Mouse (Mus musculus): ENCODE data around the gene Slc22a17. TPM values are rescaled to one million over a fixed set of nuclear protein-coding genes. Genes with fewer than 3 reads are reported as not detected.

Gene Slc22a17
- total and polyA plus RNA-seq, 2 experiments from 2014 or later = 22.7 to 46.8 TPM

DNA sequence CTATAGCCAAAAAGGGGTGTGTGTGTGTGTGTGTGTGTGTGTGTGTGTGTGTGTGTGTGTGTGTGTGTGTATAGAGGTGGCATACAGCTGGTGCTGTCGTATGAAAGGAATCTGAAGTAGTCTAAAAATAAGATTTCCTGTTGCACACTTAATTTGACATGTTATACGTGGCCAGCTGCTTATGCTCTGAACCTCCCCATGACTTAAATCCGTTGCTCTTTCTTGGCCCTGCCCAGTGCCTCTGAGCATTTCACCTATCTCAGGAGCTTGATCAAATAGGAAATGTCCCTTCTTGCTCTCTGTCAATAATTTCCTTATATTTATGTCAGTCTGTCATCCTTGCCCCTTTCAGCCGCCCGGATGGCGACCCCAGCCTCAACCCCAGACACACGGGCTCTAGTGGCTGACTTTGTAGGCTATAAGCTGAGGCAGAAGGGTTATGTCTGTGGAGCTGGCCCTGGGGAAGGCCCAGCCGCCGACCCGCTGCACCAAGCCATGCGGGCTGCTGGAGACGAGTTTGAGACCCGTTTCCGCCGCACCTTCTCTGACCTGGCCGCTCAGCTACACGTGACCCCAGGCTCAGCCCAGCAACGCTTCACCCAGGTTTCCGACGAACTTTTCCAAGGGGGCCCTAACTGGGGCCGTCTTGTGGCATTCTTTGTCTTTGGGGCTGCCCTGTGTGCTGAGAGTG is 28.8 kb downstream of the Slc22a17 start:
- TF ChIP-seq CTCF (IDR thresholded peaks at IDR 0.05; ENCODE audit: low read depth) = no peak
- TF ChIP-seq EP300 (IDR thresholded peaks at IDR 0.05; ENCODE audit: low read depth) = no peak
- Histone ChIP-seq H3K36me3 (replicated peaks; ENCODE audit: control insufficient read depth, insufficient read depth, low read length) (peaks cover 12% of the 10 kb centered on the region; the same call in 1 of the 2 replicates), H3K4me3 (ENCODE audit: low read depth, low read length) (peak overlapping the region; percentile 71), H3K4me2 (ENCODE audit: low read depth, low read length) (peak overlapping the region; percentile 81), H3K9me3 (replicated peaks; ENCODE audit: control insufficient read depth, low read length) (no peaks in the 10 kb centered on the region), H3K9ac (replicated peaks; ENCODE audit: low read depth, low read length) (peak overlapping the region; percentile 74), H3K27me3 (ENCODE audit: control insufficient read depth, insufficient read depth, low read length) (no peaks in the 10 kb centered on the region), H3K4me1 (ENCODE audit: control insufficient read depth, insufficient read depth) (peaks cover 7% of the 10 kb centered on the region), H3K27ac (ENCODE audit: low read depth) (peak overlapping the region; percentile 98)
- 30% methylated on average over 21 of the region's 21 CpGs for WGBS
- DNase-seq (ENCODE audit: low spot score) (peak; percentile 47), ATAC-seq (ENCODE audit: insufficient read depth, low read depth) (peak; percentile 24; the same call in 1 of the 2 replicates)

DNA sequence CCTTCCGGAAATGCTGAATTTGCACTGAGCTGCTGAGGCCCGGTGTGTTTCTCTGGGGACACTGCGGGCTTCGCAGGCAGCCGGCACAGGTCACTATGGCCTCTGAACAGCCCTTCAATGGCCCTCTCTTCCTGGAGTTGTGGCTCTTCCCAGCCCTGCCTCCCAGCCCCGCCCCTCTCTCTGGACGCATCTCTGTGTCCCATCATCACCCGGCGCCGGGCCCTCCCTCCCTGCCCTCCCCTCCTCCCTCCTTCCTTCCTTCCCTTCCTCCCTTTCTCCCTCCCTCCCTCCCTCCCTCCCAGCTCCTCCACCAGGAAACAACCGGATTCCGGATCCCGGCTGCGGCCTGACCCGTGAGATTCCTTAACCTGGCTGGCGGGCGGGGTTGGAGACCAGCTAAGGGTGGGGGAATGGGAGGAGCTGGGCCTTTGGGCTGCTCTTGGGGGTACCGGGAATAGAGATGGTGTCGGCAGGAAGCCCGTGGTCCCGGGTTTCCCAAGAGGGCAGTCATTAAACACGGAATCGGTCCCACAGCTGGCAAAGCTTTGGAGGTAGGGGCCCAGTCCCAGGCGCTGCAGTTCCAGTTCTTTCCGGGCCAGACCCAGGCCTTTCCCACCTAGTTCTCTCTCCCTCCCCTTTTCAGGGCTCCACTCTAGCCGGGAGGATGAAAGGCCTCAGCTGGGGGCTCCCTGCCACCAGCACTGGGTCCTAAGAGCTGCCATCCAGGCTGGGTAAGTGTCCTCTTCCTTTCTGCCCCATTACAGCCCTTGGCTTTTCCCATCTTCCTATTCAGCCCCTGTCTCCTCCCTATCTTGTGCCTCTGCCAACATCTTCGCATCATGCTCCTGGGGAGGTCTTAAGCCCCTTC is 29.5 kb downstream of the Slc22a17 start, which contains the start of the genes Bcl2l2 and Gm20521:
Gene Bcl2l2 (plus strand): TSS at position 224 of the 868 bp plus-strand sequence.
Gene Gm20521 (plus strand): TSS at position 288 of the 868 bp plus-strand sequence.
- Histone ChIP-seq H3K4me1 (ENCODE audit: control insufficient read depth, insufficient read depth) (peaks cover 7% of the 10 kb centered on the region), H3K4me3 (ENCODE audit: low read depth, low read length) (peak within 1 kb of the TSS; percentile 71), H3K36me3 (replicated peaks; ENCODE audit: control insufficient read depth, insufficient read depth, low read length) (peaks cover 12% of the 10 kb centered on the region; the same call in 1 of the 2 replicates), H3K4me2 (ENCODE audit: low read depth, low read length) (peak within 1 kb of the TSS; percentile 81), H3K9ac (replicated peaks; ENCODE audit: low read depth, low read length) (peak within 1 kb of the TSS; percentile 74), H3K27me3 (ENCODE audit: control insufficient read depth, insufficient read depth, low read length) (no peaks in the 10 kb centered on the region), H3K27ac (ENCODE audit: low read depth) (peak within 1 kb of the TSS; percentile 98), H3K9me3 (replicated peaks; ENCODE audit: control insufficient read depth, low read length) (no peaks in the 10 kb centered on the region)
- DNase-seq (ENCODE audit: low spot score) (peak; percentile 95), ATAC-seq (ENCODE audit: insufficient read depth, low read depth) (peak; percentile 91)
- WGBS = 0% methylated on average over 27 of the region's 27 CpGs
- no peak for TF ChIP-seq CTCF (IDR thresholded peaks at IDR 0.05; ENCODE audit: low read depth)
- peak; percentile 28; the same call in 1 of the 2 replicates for TF ChIP-seq EP300 (IDR thresholded peaks at IDR 0.05; ENCODE audit: low read depth)

DNA sequence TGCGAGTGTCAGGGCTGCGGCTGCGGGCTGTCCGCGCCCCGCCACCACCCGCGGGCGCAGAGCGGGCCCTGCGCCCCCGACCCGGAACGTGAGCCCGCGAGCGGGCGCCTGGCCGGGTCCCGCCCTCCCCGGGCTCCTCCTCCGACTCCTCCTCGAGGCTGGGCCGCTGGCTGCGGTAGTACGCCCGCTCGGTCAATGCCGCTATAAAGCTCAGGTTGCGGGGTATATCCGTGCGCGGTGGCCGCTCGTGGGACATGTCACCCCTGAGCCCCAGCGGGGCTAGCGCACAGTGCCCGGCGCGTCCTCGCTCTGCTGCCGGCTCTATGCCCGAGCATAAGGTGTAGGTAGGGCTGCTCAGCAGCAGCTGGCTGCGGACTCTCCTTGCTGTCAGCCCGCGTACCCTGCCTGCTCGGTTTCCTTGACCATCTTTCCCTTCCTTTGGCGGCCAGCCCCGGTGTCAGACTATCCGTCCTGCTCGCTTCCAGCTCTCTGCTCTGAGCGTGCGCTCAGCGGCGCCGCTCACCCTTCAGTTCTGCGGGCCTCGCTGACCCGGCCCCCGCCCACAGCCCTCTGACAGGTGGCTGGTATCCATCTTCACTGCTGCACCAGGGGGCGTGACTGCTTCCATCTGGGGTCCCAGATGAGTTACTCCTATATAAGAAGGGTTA is 35.8 kb downstream of the Slc22a17 start, which contains the start of gene Ppp1r3e:
Gene Ppp1r3e (minus strand): TSS at position 503 of the 668 bp plus-strand sequence.
- H3K4me3 ChIP-seq (ENCODE audit: low read depth, low read length) = peak within 1 kb of the TSS; percentile 85
- no peaks in the 10 kb centered on the region for H3K9me3 ChIP-seq (replicated peaks; ENCODE audit: control insufficient read depth, low read length)
- H3K27me3 ChIP-seq (ENCODE audit: control insufficient read depth, insufficient read depth, low read length) = no peaks in the 10 kb centered on the region
- peak; percentile 69 for ATAC-seq (ENCODE audit: insufficient read depth, low read depth)
- WGBS = under 1% methylated on average over 45 of the region's 61 CpGs
- TF ChIP-seq EP300 (IDR thresholded peaks at IDR 0.05; ENCODE audit: low read depth) = no peak
- TF ChIP-seq CTCF (IDR thresholded peaks at IDR 0.05; ENCODE audit: low read depth) = peak; percentile 18; the same call in 1 of the 2 replicates
- H3K4me2 ChIP-seq (ENCODE audit: low read depth, low read length) = peak within 1 kb of the TSS; percentile 98
- H3K27ac ChIP-seq (ENCODE audit: low read depth) = peak within 1 kb of the TSS; percentile 79
- H3K9ac ChIP-seq (replicated peaks; ENCODE audit: low read depth, low read length) = peak within 1 kb of the TSS; percentile 69
- DNase-seq (ENCODE audit: low spot score) = peak; percentile 36
- H3K4me1 ChIP-seq (ENCODE audit: control insufficient read depth, insufficient read depth) = peaks cover 11% of the 10 kb centered on the region; the same call in 1 of the 2 replicates
- H3K36me3 ChIP-seq (replicated peaks; ENCODE audit: control insufficient read depth, insufficient read depth, low read length) = no peaks in the 10 kb centered on the region

DNA sequence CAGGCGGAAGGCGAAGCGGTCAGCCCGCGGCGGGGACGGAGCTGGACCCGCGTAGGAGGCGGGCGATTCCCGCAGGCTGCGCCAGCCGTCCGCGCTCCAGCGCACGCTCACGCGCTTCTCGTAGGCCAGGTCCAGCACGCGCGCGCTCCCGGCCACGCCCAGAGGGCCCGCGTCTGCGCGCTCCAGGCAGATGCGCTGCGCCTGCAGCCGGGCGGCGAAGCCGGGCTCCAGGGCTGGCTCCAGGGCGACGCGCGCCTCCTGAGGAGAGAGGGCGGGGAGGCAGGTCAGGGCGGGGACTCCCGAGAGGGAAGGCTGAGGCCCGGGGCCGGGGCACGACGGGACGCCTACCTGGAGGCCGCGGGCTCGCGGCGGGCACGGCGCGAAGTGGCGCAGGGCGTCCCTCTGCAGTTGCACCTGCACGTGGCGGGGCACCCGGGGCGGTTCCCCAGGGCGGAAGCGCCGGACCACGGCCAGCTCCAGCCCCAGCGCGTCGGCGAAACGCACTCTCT is 36.3 kb downstream of the Slc22a17 start:
- Histone ChIP-seq H3K4me1 (ENCODE audit: control insufficient read depth, insufficient read depth) (peaks cover 11% of the 10 kb centered on the region; the same call in 1 of the 2 replicates), H3K4me2 (ENCODE audit: low read depth, low read length) (peak overlapping the region; percentile 98), H3K27me3 (ENCODE audit: control insufficient read depth, insufficient read depth, low read length) (no peaks in the 10 kb centered on the region), H3K9me3 (replicated peaks; ENCODE audit: control insufficient read depth, low read length) (no peaks in the 10 kb centered on the region), H3K9ac (replicated peaks; ENCODE audit: low read depth, low read length) (peak overlapping the region; percentile 69), H3K4me3 (ENCODE audit: low read depth, low read length) (peak overlapping the region; percentile 85), H3K36me3 (replicated peaks; ENCODE audit: control insufficient read depth, insufficient read depth, low read length) (no peaks in the 10 kb centered on the region), H3K27ac (ENCODE audit: low read depth) (peak overlapping the region; percentile 79)
- ATAC-seq (ENCODE audit: insufficient read depth, low read depth) (peak; percentile 88), DNase-seq (ENCODE audit: low spot score) (peak; percentile 72)
- under 1% methylated on average over 53 of the region's 72 CpGs for WGBS
- TF ChIP-seq CTCF (IDR thresholded peaks at IDR 0.05; ENCODE audit: low read depth) = no peak
- no peak for TF ChIP-seq EP300 (IDR thresholded peaks at IDR 0.05; ENCODE audit: low read depth)
